In genomic region chr6:6863955-6864354, GRCm38 (mm10) we compare ENCODE assay signal across 8 mouse cellular contexts. TPM values are rescaled to one million over a fixed set of nuclear protein-coding genes. Genes with fewer than 3 reads are reported as not detected.
A peak's percentile ranks its signal among the peaks of the same experiment; 100 is the strongest.
DNase-seq lines count a peak whose midpoint lies in the region; ATAC-seq lines count a peak whose summit lies in the region.

No protein-coding gene starts in this region.

- ATAC-seq in heart, embryonic 14.5 days (ENCODE audit: insufficient number of reproducible peaks, insufficient read depth, low FRiP score, low read depth), result peak; percentile 49; the same call in 1 of the 2 replicates
- ATAC-seq in embryonic facial prominence, embryonic 12.5 days (ENCODE audit: insufficient number of reproducible peaks, insufficient read depth, low FRiP score, low TSS enrichment), result no peak
- ATAC-seq in intestine, embryonic 16.5 days, result no peak; the same call in none of the 2 replicates
- peak; percentile 48; the same call in 1 of the 2 replicates for ATAC-seq in neural tube, embryonic 12.5 days (ENCODE audit: low FRiP score, low read depth)
- no peak for ATAC-seq in cerebellum, adult (ENCODE audit: insufficient number of reproducible peaks, low FRiP score, low TSS enrichment)

- H3K27me3 ChIP-seq in heart, embryonic 14.5 days (ENCODE audit: control insufficient read depth, insufficient read depth, low read length), result peaks cover 87% of the 10 kb centered on the region
- H3K27me3 ChIP-seq in embryonic facial prominence, embryonic 12.5 days, result peaks cover 62% of the 10 kb centered on the region
- peaks cover 76% of the 10 kb centered on the region for H3K27me3 ChIP-seq in intestine, embryonic 16.5 days (replicated peaks; ENCODE audit: control insufficient read depth, insufficient read depth, low read length)
- peaks cover 93% of the 10 kb centered on the region for H3K27me3 ChIP-seq in neural tube, embryonic 12.5 days (replicated peaks)

- 0 out of 2 replicates have a peak overlapping the region, but pooled peaks have one; percentile 21 for H3K9ac ChIP-seq in heart, embryonic 14.5 days (ENCODE audit: low read length)
- peak overlapping the region; percentile 84 for H3K9ac ChIP-seq in embryonic facial prominence, embryonic 12.5 days
- H3K9ac ChIP-seq in intestine, embryonic 16.5 days (ENCODE audit: low read depth, low read length), result no peak overlapping the region
- no peak overlapping the region for H3K9ac ChIP-seq in neural tube, embryonic 12.5 days

- no peaks in the 10 kb centered on the region for H3K9me3 ChIP-seq in heart, embryonic 14.5 days (ENCODE audit: control insufficient read depth, low read length)
- no peaks in the 10 kb centered on the region for H3K9me3 ChIP-seq in embryonic facial prominence, embryonic 12.5 days
- no peaks in the 10 kb centered on the region for H3K9me3 ChIP-seq in intestine, embryonic 16.5 days (ENCODE audit: control insufficient read depth, low read length)
- H3K9me3 ChIP-seq in neural tube, embryonic 12.5 days, result no peaks in the 10 kb centered on the region

- H3K4me2 ChIP-seq in heart, embryonic 14.5 days (ENCODE audit: low read length), result peak overlapping the region; percentile 74
- peak overlapping the region; percentile 76 for H3K4me2 ChIP-seq in embryonic facial prominence, embryonic 12.5 days (replicated peaks)
- peak overlapping the region; percentile 85 for H3K4me2 ChIP-seq in intestine, embryonic 16.5 days (ENCODE audit: low read depth, low read length)
- peak overlapping the region; percentile 82 for H3K4me2 ChIP-seq in neural tube, embryonic 12.5 days (replicated peaks)

- WGBS in heart, embryonic 14.5 days, result 3% methylated on average over 21 of the region's 21 CpGs
- 1% methylated on average over 21 of the region's 21 CpGs for WGBS in embryonic facial prominence, embryonic 12.5 days
- 4% methylated on average over 21 of the region's 21 CpGs for WGBS in intestine, embryonic 16.5 days
- 1% methylated on average over 21 of the region's 21 CpGs for WGBS in neural tube, embryonic 12.5 days

- H3K4me1 ChIP-seq in heart, embryonic 14.5 days (ENCODE audit: control insufficient read depth in 2 of 2, insufficient read depth in 2 of 2, low read length in 2 of 2), result peaks cover 5 to 23% of the 10 kb centered on the region in 2 experiments; a peak in 2 of 4 replicates
- H3K4me1 ChIP-seq in embryonic facial prominence, embryonic 12.5 days, result peaks cover 9% of the 10 kb centered on the region; the same call in 1 of the 2 replicates
- peaks cover 24% of the 10 kb centered on the region for H3K4me1 ChIP-seq in intestine, embryonic 16.5 days (ENCODE audit: control insufficient read depth, insufficient read depth, low read length)
- peaks cover 27% of the 10 kb centered on the region for H3K4me1 ChIP-seq in neural tube, embryonic 12.5 days

- intact Hi-C loops in heart, postnatal 25 days (cut with DNase I), result no loop called here

- no peaks in the 10 kb centered on the region for H3K36me3 ChIP-seq in heart, embryonic 14.5 days (ENCODE audit: control insufficient read depth, insufficient read depth, low read length)
- H3K36me3 ChIP-seq in embryonic facial prominence, embryonic 12.5 days, result no peaks in the 10 kb centered on the region
- H3K36me3 ChIP-seq in intestine, embryonic 16.5 days (ENCODE audit: control insufficient read depth, insufficient read depth, low read length), result no peaks in the 10 kb centered on the region
- no peaks in the 10 kb centered on the region for H3K36me3 ChIP-seq in neural tube, embryonic 12.5 days

- peak overlapping the region; percentile 46 to 51 for H3K4me3 ChIP-seq in heart, embryonic 14.5 days (ENCODE audit: control insufficient read depth in 1 of 2, insufficient read depth in 1 of 2, low read depth in 1 of 2, low read length in 2 of 2)
- peak overlapping the region; percentile 63 for H3K4me3 ChIP-seq in embryonic facial prominence, embryonic 12.5 days
- peak overlapping the region; percentile 45 for H3K4me3 ChIP-seq in intestine, embryonic 16.5 days (ENCODE audit: low read length)
- H3K4me3 ChIP-seq in neural tube, embryonic 12.5 days, result peak overlapping the region; percentile 36

- H3K27ac ChIP-seq in heart, embryonic 14.5 days (replicated peaks in 1 of 2; ENCODE audit: control insufficient read depth in 1 of 2, insufficient read depth in 1 of 2, low read depth in 2 of 2, low read length in 2 of 2), result no peak overlapping the region
- peak overlapping the region; percentile 97 for H3K27ac ChIP-seq in embryonic facial prominence, embryonic 12.5 days
- no peak overlapping the region for H3K27ac ChIP-seq in intestine, embryonic 16.5 days (ENCODE audit: low read length)
- H3K27ac ChIP-seq in neural tube, embryonic 12.5 days, result no peak overlapping the region

- no peak for DNase-seq in heart, postnatal 25 days (ENCODE audit: low spot score)
- no peak for DNase-seq in urinary bladder, postnatal 14 days (ENCODE audit: low spot score)
- DNase-seq in right cerebral cortex, postnatal 4 days, result no peak

RNA-seq across cellular contexts. Expression of gene Dlx6, which starts 0.8 kb away (rescaled TPM):
- polyA plus RNA-seq in heart, embryonic 14.5 days (2014; fragmentation: Nextera tagmentation; extraction: Ambion mirVana), result not detected in 2 replicates
- total RNA-seq in heart, postnatal 25 days (2021), result not detected
- 8.0 and 13.5 TPM in 2 replicates for polyA plus RNA-seq in embryonic facial prominence, embryonic 12.5 days (2016; fragmentation: Nextera tagmentation; extraction: Ambion mirVana)
- polyA plus RNA-seq in intestine, embryonic 16.5 days (2015; fragmentation: Nextera tagmentation; extraction: Ambion mirVana), result not detected in 2 replicates
- not detected in 2 replicates for polyA plus RNA-seq in neural tube, embryonic 12.5 days (2016; fragmentation: Nextera tagmentation; extraction: Ambion mirVana)

RNA-seq across cellular contexts. Expression of gene Dlx5, which starts 17.9 kb away (rescaled TPM):
- 1.3 TPM in 2 replicates for polyA plus RNA-seq in heart, embryonic 14.5 days (2014; fragmentation: Nextera tagmentation; extraction: Ambion mirVana)
- under 1 TPM in 1 of 2 experiments, not detected in 1; 0.34 TPM for total RNA-seq in heart, postnatal 25 days (2021)
- polyA plus RNA-seq in embryonic facial prominence, embryonic 12.5 days (2016; fragmentation: Nextera tagmentation; extraction: Ambion mirVana), result 70.1 and 103 TPM in 2 replicates
- polyA plus RNA-seq in intestine, embryonic 16.5 days (2015; fragmentation: Nextera tagmentation; extraction: Ambion mirVana), result 1.5 and 1.7 TPM in 2 replicates
- 0.72 and 1.3 TPM in 2 replicates for polyA plus RNA-seq in neural tube, embryonic 12.5 days (2016; fragmentation: Nextera tagmentation; extraction: Ambion mirVana)

Comparison
In these comparisons a context has a peak if more than half of its experiments do, and no peak if none do; other contexts are left out.
1. ATAC-seq: peak in heart, embryonic 14.5 days (single experiment) and neural tube, embryonic 12.5 days (single experiment); none in embryonic facial prominence, embryonic 12.5 days (single experiment), intestine, embryonic 16.5 days (single experiment) and cerebellum, adult (single experiment).
2. H3K9ac ChIP-seq: peak in heart, embryonic 14.5 days (single experiment) and embryonic facial prominence, embryonic 12.5 days (single experiment); none in intestine, embryonic 16.5 days (single experiment) and neural tube, embryonic 12.5 days (single experiment).
3. RNA of gene Dlx5, which starts 17.9 kb away (polyA plus RNA-seq): 70.1 to 103 TPM in embryonic facial prominence, embryonic 12.5 days; 1.5 to 1.7 TPM in intestine, embryonic 16.5 days, 1.3 TPM in heart, embryonic 14.5 days and 0.72 to 1.3 TPM in neural tube, embryonic 12.5 days; every median in the first group is over 10 times any median in the second.
4. Peak in every context shown above with its lines, with median percentiles within 50 percentile points of each other: H3K4me2 ChIP-seq and H3K4me3 ChIP-seq.